Mouse (Mus musculus): ENCODE measurements around the gene Adgrl3. TPM values are rescaled to one million over a fixed set of nuclear protein-coding genes. Genes with fewer than 3 reads are reported as not detected.

Gene Adgrl3
- 9.4 and 15.0 TPM in 2 replicates for polyA plus RNA-seq (2016; fragmentation: Nextera tagmentation; extraction: Ambion mirVana)

- peaks cover 5% of the 10 kb centered on the region; the same call in 1 of the 2 replicates for H3K27me3 ChIP-seq (ENCODE audit: low read depth, poor library complexity, severe bottlenecking)
- peak within 1 kb of the TSS; percentile 88 for H3K4me3 ChIP-seq
- 2% methylated on average over 67 of the region's 70 CpGs for WGBS
- H3K36me3 ChIP-seq = no peaks in the 10 kb centered on the region
- H3K27ac ChIP-seq = peak within 1 kb of the TSS; percentile 98
- H3K4me1 ChIP-seq = peaks cover 33% of the 10 kb centered on the region
- H3K9me3 ChIP-seq (replicated peaks) = no peaks in the 10 kb centered on the region
- peak; percentile 90 for DNase-seq (ENCODE audit: low spot score)
Measured at GRCm38 (mm10) chr5:81019590-81020254, at the start of gene Adgrl3. Gene Adgrl3, plus strand, starts transcription at chr5:81020138.

DNA sequence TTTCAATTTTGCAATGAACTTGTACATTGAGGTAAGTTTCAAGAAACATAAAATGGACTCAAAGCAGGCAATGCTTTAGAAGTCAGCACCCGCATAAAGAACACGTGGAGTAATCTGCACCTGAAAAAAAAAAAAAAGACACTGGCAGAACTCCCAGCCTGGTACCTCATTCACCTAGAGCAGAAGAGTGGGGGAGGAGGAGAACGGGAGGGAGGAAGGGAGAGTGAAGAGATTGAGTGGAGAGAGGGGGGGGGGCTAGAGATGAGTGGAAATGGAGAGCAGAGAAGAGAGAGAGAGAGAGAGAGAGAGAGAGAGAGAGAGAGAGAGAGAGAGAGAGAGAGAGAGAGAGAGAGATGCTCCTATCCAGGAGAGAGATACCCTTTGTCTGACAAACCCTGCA is 772 bp upstream of the Adgrl3 start:
- no peak for DNase-seq (ENCODE audit: low spot score)
- Histone ChIP-seq H3K4me1 (peaks cover 27% of the 10 kb centered on the region), H3K27ac (peak overlapping the region; percentile 98), H3K27me3 (ENCODE audit: low read depth, poor library complexity, severe bottlenecking) (peaks cover 4% of the 10 kb centered on the region; the same call in 1 of the 2 replicates), H3K9me3 (replicated peaks) (no peaks in the 10 kb centered on the region), H3K4me3 (peak overlapping the region; percentile 88), H3K36me3 (no peaks in the 10 kb centered on the region)
- WGBS = under 1% methylated on average over 3 of the region's 3 CpGs

DNA sequence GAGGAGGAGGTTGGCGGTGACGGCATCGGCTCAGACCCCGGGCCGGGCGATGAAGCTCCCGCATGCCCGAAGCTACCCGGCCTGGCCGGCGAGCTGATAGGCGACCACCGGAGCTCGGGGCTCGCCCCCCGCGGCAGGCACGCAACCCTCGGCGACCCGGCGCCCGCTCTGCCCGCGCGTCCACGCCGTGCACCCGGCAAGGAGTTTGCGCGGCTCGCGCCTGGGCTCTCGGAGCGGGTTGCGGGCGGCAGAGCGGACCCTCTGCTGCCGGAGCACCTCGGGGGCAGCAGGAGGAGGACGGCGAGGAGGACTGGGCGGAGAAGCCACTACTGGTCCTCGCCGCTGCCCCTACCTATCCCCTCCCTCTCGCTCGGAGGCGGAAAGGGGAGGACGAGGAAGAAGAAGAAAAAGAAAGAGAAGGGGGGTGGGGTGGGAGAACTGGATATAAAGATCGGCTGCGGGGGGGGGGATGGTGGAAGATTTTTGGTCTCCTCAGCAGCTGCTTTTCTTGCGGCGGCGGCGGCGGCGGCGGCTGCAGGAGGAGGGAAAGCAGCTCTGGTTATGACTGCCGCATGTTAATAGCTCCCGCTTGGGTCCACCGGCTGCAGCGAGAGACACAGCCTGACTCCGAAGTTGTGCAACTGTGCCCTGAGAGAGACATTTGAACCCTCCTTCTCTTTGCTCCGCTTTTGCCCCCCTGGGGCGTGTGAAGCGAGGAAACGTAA is 505 bp downstream of the Adgrl3 start:
- no peaks in the 10 kb centered on the region for H3K36me3 ChIP-seq
- H3K4me3 ChIP-seq = peak overlapping the region; percentile 88
- H3K9me3 ChIP-seq (replicated peaks) = no peaks in the 10 kb centered on the region
- H3K27me3 ChIP-seq (ENCODE audit: low read depth, poor library complexity, severe bottlenecking) = peaks cover 5% of the 10 kb centered on the region; the same call in 1 of the 2 replicates
- WGBS = 0% methylated on average over 66 of the region's 67 CpGs
- H3K27ac ChIP-seq = peak overlapping the region; percentile 98
- peak; percentile 80 for DNase-seq (ENCODE audit: low spot score)
- peaks cover 34% of the 10 kb centered on the region for H3K4me1 ChIP-seq

- H3K9me3 ChIP-seq (replicated peaks) = no peaks in the 10 kb centered on the region
- WGBS = under 1% methylated on average over 6 of the region's 6 CpGs
- peaks cover 34% of the 10 kb centered on the region for H3K4me1 ChIP-seq
- no peaks in the 10 kb centered on the region for H3K36me3 ChIP-seq
- H3K4me3 ChIP-seq = peak overlapping the region; percentile 88
- no peak for DNase-seq (ENCODE audit: low spot score)
- peaks cover 5% of the 10 kb centered on the region; the same call in 1 of the 2 replicates for H3K27me3 ChIP-seq (ENCODE audit: low read depth, poor library complexity, severe bottlenecking)
- H3K27ac ChIP-seq = peak overlapping the region; percentile 98
Measured at GRCm38 (mm10) chr5:81021006-81021320, 1.0 kb downstream of the Adgrl3 start.

- no peaks in the 10 kb centered on the region for H3K9me3 ChIP-seq (replicated peaks)
- 1% methylated on average over 39 of the region's 39 CpGs for WGBS
- peak; percentile 57 for DNase-seq (ENCODE audit: low spot score)
- H3K4me1 ChIP-seq = peaks cover 34% of the 10 kb centered on the region
- peak overlapping the region; percentile 98 for H3K27ac ChIP-seq
- H3K4me3 ChIP-seq = peak overlapping the region; percentile 88
- peaks cover 5% of the 10 kb centered on the region; the same call in 1 of the 2 replicates for H3K27me3 ChIP-seq (ENCODE audit: low read depth, poor library complexity, severe bottlenecking)
- H3K36me3 ChIP-seq = no peaks in the 10 kb centered on the region
Measured at GRCm38 (mm10) chr5:81021331-81021863, 1.5 kb downstream of the Adgrl3 start.

- no peaks in the 10 kb centered on the region for H3K36me3 ChIP-seq
- peak overlapping the region; percentile 88 for H3K4me3 ChIP-seq
- DNase-seq (ENCODE audit: low spot score) = peak; percentile 64
- H3K4me1 ChIP-seq = peaks cover 34% of the 10 kb centered on the region
- H3K27ac ChIP-seq = peak overlapping the region; percentile 98
- WGBS = 2% methylated on average over 21 of the region's 21 CpGs
- H3K9me3 ChIP-seq (replicated peaks) = no peaks in the 10 kb centered on the region
- peaks cover 5% of the 10 kb centered on the region; the same call in 1 of the 2 replicates for H3K27me3 ChIP-seq (ENCODE audit: low read depth, poor library complexity, severe bottlenecking)
Measured at GRCm38 (mm10) chr5:81021864-81022305, 1.9 kb downstream of the Adgrl3 start.

DNA sequence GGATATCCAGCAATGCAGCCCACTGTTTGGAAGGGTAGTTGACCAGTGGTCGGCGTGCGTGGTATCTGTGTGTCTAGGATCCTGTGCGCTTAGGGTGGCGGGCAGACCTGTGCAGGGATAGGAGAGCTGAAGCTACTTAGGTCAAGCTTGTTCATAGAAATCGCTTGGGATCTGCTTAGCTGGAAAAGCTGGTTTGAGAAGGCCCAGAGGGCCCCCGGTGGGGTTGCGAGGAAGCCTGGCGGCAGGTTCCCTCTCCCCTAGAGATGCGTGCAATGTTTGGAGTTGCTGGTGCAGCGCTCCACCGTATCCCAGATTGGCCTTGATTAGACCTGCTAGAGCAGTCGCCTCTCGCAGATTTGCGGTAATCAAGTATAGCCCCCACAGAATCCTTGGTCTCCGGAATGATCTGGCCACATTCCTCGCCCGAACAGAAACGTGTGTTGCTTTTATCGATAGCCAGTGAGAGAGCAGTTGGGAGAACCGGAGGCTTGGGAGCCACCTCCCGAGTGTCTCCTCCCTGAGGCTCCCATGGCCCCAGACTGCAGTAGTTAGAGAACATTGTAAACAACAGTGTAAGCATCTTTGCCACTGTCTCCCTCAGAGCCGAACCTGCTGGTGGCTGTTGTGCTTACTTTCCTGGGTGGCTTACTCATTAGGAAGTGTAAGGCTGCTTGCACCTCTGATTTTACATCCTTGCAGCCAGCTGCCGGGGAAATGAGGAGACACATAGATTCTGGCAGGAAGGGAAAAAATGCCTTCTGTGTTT is 2.6 kb downstream of the Adgrl3 start:
- Histone ChIP-seq H3K27me3 (ENCODE audit: low read depth, poor library complexity, severe bottlenecking) (peaks cover 5% of the 10 kb centered on the region; the same call in 1 of the 2 replicates), H3K4me3 (peak overlapping the region; percentile 88), H3K4me1 (peaks cover 34% of the 10 kb centered on the region), H3K9me3 (replicated peaks) (no peaks in the 10 kb centered on the region), H3K36me3 (no peaks in the 10 kb centered on the region), H3K27ac (peak overlapping the region; percentile 98)
- DNase-seq (ENCODE audit: low spot score) = peak; percentile 56
- WGBS = 2% methylated on average over 24 of the region's 24 CpGs

GRCm38 (mm10) chr5:81023923-81024715 is 4.2 kb downstream of the Adgrl3 start:
- peak; percentile 31 for DNase-seq (ENCODE audit: low spot score)
- Histone ChIP-seq H3K4me3 (no peak overlapping the region), H3K27me3 (ENCODE audit: low read depth, poor library complexity, severe bottlenecking) (peaks cover 5% of the 10 kb centered on the region; the same call in 1 of the 2 replicates), H3K27ac (no peak overlapping the region), H3K9me3 (replicated peaks) (no peaks in the 10 kb centered on the region), H3K36me3 (no peaks in the 10 kb centered on the region), H3K4me1 (peaks cover 34% of the 10 kb centered on the region)
- WGBS = 54% methylated on average over 17 of the region's 17 CpGs

GRCm38 (mm10) chr5:81028875-81029274 is 8.9 kb downstream of the Adgrl3 start:
- Histone ChIP-seq H3K4me1 (peaks cover 9% of the 10 kb centered on the region), H3K36me3 (no peaks in the 10 kb centered on the region), H3K4me3 (no peak overlapping the region), H3K9me3 (replicated peaks) (no peaks in the 10 kb centered on the region), H3K27ac (no peak overlapping the region), H3K27me3 (ENCODE audit: low read depth, poor library complexity, severe bottlenecking) (peaks cover 4% of the 10 kb centered on the region; the same call in 1 of the 2 replicates)
- DNase-seq (ENCODE audit: low spot score) = no peak
- WGBS = 42% methylated on average over 2 of the region's 2 CpGs

- no peak for DNase-seq (ENCODE audit: low spot score)
- Histone ChIP-seq H3K36me3 (no peaks in the 10 kb centered on the region), H3K27ac (no peak overlapping the region), H3K4me3 (no peak overlapping the region), H3K4me1 (no peaks in the 10 kb centered on the region), H3K27me3 (ENCODE audit: low read depth, poor library complexity, severe bottlenecking) (no peaks in the 10 kb centered on the region), H3K9me3 (replicated peaks) (no peaks in the 10 kb centered on the region)
Measured at GRCm38 (mm10) chr5:81037091-81037490, 17.2 kb downstream of the Adgrl3 start.

GRCm38 (mm10) chr5:81043875-81044274 is 23.9 kb downstream of the Adgrl3 start:
- Histone ChIP-seq H3K9me3 (replicated peaks) (no peaks in the 10 kb centered on the region), H3K36me3 (no peaks in the 10 kb centered on the region), H3K27ac (no peak overlapping the region), H3K4me1 (no peaks in the 10 kb centered on the region), H3K4me3 (no peak overlapping the region), H3K27me3 (ENCODE audit: low read depth, poor library complexity, severe bottlenecking) (no peaks in the 10 kb centered on the region)
- DNase-seq (ENCODE audit: low spot score) = no peak

DNA sequence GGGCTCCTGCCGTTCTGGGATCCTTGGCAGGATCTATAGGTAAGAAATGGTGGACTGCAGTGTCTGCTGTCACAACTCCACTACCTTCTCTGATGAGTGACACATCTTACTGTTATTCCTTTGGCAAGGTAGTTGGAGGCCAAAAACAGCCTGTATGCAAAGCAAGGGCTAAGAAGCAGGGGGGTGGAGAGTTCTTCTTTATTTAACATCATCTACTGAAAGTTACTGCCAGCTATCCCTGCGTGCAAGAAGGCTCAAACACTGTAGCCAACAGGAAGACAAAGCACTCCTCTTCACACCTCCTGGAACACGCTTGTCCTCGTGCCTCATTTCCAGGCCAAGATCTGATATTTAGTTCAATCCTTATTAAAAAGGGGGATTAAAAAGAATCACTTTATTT is 26.2 kb downstream of the Adgrl3 start:
- Histone ChIP-seq H3K27ac (no peak overlapping the region), H3K27me3 (ENCODE audit: low read depth, poor library complexity, severe bottlenecking) (no peaks in the 10 kb centered on the region), H3K36me3 (no peaks in the 10 kb centered on the region), H3K4me3 (no peak overlapping the region), H3K4me1 (no peaks in the 10 kb centered on the region), H3K9me3 (replicated peaks) (no peaks in the 10 kb centered on the region)
- WGBS = 89% methylated on average over 4 of the region's 4 CpGs
- DNase-seq (ENCODE audit: low spot score) = no peak

All from limb, embryonic 10.5 days (tissue).